Mouse (Mus musculus) layer of hippocampus, postnatal 25 days (tissue): ENCODE data around the gene Magi2. TPM values are rescaled to one million over a fixed set of nuclear protein-coding genes. Genes with fewer than 3 reads are reported as not detected.
"Not testable (repeated sequence)": the region's sequence is repeated elsewhere in the genome, so short reads cannot be mapped to it uniquely, and the experiment has no call there.

Experiments used
- DNase-seq, 2 experiments: peaks; one replicate each; pipeline ENCODE4 v3.0.0; 2022; ENCODE audit warnings: mixed read lengths in 2 of 2, low spot score in 1 of 2; ENCODE audit errors: extremely low spot score in 1 of 2
- total RNA-seq, 2 experiments: library from RNA; stranded (reverse); gene quantifications; 2 replicates each; pipeline ENCODE4 v1.2.3; 2021

Gene Magi2
- 100 to 1,000 TPM; 102 to 143 TPM for total RNA-seq

DNA sequence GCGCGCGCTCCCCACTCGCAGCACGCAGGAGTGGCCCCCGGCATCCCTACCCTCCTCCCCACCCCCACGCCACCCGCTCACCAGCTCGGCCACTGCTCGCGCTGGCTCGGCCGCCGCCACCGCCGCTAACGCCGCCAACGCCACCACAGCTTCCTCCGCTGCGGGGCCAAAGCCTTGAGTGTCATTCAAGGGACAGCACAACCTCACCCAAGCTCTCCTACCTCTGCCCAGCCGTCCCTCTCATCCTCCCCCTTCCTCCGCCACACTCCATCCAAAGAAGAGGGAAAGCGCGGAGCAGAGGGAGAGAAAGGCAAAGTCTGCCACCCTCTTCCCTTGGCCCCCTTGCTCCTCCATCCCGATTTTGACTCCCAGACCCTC is at the start of gene Magi2:
TSS of gene Magi2 (plus strand) at position 171 of the 378 bp plus-strand sequence.
- DNase-seq: no peak

DNA sequence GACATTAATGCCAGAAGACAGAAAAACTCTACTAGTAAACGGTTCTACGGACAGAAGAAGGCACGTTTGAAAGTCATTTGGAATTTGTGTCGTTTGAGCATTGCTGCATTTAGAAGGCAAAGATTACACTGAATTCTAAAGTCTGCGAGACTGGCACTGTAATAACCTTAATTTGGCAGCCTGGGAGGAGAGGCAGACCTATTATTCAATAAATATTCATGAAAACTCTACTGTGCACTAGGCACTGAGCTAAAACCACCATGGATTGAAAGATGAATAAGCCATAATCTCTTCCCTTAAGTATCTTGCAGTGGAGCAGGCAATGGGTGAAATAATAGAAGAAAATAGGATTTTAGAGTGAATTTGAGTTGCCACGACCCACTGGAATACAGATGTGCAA is 48.2 kb upstream of the Magi2 start:
- no peak for DNase-seq

DNA sequence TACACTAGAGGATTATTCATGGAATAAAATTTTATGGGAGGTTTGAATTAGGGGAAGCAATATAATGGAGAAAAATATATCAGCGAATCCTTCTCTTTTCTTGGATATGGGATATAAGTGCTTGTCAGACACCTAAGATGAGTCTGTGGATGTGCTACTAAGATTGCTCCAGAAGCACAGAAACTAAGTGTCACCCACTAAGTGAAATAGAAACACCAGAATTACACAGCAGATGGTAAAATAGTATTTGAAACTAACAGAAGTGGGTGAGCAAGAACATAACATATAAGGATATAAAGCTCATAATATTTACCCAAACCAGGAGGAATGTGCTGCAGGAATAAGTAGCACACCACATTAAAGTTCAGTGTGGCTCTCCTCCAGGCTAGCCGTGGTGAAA is 40.7 kb upstream of the Magi2 start:
- no peak for DNase-seq

DNA sequence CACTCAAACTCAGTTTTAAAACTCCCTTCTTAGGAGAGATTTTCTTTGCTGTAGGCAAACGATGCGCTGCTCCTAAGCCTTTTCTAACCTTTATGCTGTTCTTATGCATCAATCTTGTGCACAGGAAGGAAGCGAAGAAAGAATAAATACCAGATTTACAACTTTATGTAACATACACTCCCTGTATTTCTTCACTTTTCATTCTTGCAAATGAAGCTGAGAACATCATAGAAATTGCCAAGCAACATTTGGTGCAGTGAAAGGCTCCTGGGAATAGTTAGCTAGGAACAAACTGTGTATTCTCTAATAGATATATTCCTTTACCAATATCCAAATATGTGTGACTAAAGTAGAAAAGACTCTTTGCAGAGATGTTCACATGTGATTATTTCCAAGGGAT is 15.2 kb upstream of the Magi2 start:
- no peak for DNase-seq

DNA sequence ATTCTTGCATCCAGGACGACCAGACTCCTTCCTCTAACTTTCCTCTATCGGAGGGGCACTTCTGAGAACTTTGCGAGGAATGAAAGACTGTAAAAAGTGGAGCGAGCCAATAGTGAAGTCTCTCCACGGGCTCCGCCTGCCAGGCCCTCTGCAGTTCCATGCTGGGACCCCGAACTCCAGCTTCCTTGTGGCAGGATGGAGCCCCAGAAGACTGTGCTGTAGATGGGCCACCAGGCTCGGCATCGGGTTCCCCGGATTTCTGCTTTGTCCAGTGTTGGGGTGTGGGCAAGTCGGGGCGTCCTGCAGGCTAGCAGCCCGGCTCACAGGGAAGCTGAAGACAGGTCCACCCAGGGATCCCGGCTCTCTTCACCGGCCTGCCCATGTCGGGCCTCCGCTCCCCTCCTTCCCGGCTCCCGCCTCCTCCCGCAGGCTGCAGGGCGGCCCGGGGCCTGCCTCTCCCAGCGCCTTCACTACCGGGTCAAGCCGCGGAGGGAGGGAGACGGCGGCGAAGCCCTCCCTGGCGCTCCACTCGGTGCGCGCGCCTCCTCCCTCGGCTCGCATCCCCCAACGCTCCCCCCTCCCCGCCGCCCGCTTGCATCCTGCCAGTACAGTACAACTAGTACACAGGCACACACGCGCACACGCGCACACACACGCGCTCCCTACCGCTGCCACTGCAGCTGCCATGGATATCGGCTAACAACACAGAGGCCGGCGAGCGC is 531 bp upstream of the Magi2 start:
- DNase-seq: peak; percentile 69 to 74

DNA sequence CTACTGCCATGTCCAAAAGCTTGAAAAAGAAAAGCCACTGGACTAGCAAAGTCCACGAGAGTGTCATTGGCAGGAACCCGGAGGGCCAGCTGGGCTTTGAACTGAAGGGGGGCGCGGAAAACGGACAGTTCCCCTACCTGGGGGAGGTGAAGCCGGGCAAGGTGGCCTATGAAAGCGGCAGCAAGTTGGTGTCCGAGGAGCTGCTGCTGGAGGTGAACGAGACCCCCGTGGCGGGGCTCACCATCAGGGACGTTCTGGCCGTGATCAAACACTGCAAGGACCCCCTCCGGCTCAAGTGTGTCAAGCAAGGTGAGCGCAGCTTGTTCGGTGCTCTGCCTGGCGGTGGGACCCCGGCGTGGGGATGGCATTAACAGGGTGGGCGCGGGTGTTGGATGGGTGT is 445 bp downstream of the Magi2 start:
- DNase-seq: peak; percentile 23 to 31

DNA sequence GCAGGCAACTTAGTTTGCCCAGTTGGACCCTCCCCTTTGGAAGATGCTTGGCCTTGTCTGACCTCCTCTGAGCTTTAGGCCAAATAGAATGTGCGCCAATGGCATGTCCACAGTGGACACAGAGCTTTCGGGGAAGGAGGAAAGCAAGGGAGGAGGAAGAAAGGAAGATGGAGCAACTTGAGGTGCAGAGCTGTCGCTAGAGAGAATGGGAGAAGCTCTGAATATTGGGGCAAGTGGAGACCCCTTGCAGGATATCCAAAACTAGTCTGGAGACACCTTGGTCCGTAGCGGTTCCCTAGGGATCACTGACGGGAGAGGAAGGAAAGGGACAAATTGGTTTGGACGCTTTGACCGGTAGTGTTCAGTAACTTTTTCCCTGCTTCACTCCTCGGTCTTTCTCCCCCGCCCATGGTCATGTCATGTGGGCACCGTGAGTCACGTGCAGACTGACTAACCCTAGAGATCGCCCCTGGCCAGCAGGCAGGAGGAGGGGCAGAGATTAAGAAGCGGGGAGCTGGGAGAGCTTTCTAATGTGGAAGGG is 1.0 kb downstream of the Magi2 start:
- DNase-seq: peak; percentile 26 to 42

DNA sequence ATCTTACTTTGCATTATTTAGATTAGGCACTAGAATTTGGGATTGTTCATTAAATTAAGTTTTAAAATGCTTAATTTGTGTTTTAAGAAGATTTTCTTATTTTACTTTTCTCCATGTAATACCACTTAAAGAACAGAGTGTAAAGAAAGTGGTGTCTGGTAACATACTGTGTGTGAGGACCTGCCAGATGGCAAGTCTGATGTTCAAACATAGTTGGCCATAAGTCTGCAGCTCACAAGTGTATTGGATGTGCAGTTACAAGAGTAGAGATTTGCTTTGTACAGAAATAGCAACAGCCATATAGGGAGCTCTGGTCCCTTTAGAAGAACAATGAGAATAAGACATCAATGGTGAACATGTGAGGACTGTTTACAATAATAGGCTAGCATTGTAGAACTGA is 15.0 kb downstream of the Magi2 start:
- no peak for DNase-seq

DNA sequence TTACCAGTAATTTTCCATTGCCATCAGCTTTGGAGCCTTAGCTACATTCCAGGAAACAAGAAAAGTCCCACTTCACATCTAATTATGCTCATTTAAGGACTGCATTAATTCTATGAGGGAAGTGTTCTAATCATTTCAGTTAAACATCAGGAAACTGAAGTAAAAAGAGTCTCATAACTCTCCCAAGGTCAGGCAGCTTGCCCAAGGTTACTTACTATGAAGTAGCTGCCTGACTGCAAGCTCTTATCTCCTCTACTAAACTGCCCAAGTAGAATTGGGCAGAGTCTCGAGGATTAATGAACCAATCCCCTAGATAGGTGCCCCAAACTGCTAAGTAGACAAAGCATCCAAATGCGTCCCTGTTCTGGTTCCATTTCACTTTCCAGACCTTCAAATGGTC is 19.6 kb downstream of the Magi2 start:
- no peak for DNase-seq

DNA sequence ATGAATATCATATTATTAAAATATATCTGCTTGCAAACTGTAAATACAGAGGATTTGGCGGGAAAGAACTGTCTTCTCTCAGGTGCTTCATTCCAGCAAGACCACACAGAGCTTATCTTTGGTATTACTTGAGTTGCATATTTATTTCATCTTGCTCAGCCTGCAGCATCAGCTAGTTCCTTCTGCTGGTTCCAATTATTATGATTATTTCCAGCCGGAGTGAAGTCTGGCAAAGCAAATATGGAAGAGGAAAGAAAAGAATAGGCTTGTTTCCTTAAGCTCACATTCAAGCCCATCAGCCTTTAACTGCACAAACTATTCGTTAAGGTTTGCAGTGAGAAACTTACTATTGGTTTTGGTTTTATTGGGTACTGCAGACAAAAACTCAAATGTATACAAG is 20.4 kb downstream of the Magi2 start:
- DNase-seq: no peak

DNA sequence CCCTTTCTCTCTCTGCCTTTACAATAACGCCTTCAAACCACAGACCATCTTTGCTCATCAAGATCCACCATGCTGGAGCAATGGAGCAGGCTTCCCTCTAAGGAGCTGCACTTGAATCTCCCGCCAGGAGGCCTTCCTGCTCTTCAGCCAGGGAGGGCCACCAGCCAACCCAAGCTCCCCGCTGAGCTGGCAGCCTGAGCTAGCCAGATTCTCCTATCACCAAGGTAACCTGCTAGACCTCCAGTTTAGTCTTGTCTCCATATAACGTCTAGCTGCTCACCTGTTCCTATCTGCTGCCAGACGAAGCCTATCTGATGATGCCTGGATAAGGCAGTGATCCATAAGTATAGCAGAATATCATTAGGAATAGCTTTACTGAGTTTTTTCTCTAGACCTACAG is 36.0 kb downstream of the Magi2 start:
- DNase-seq: no peak

DNA sequence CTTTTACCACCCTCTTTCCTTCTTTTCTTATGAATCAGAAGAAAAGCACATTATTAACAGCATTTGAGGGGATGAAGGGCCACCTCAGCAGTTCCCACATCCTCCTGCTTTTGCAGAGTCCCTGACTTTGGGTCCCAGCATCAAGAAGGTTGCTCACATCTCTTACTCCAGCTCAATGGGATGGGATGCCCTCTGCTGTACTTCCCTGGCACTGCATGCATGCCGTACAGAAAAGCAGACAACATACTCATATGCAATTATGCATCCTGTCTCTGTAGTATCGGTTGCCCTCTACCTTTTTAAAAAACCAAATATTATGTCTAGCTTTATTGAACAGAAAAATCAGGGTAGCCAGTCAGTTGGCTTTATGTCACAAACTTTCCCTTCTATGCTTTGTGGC is 37.8 kb downstream of the Magi2 start:
- no peak for DNase-seq

DNA sequence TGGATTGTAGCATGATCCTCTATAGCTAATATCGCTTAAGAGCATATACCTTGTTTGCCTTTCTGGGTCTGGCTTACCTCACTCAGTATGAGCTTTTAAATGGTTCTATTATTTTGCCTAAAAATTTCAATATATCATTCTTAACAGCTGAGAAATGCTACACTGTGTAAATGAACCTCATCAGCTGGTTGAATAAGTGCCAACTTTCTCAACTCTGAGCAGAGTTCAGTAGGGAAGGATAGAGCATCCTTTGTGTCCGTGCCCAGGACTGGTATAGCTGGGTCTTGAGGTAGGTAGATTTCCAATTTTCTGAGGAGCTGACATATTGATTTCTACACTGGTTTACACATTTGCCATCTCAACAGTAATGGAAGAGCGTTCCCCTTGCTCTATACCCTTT is 65.7 kb downstream of the Magi2 start:
- DNase-seq: no peak

DNA sequence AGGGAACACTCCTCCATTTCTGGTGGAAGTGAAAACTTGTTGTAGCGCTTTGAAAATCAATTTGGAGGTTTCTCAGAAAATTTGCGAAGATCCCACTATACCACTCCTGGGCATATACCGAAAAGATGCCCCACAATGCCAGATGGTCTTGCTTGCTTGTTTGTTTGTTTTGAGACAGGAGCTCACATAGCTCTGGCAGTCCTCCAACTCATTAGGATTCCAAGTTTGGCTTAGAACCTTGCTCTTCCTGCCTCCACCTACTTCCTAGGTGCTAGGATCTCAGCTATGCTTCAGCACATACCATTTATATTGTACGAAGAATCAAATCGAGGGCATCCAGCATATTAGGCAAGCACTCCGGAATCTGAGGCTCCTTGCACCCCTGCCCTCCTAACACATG is 79.8 kb downstream of the Magi2 start:
- no peak for DNase-seq

DNA sequence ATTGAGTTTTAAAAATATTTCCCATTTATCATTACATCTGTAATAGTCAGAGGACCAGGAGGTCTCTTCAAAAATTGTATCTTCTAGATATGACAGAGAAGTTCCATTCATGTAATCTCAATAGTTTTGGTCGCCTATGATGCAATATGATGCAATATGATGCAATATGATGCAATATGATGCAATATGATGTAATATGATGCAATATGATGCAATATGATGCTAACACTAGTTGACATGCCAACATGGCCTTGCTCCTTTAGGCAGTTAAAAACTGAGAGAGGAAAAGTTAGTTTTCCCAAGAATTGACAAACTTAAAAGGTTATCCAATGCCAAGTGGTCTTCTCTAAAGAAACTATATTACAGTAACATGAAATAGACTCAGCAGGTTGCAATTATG is 83.0 kb downstream of the Magi2 start:
- no peak for DNase-seq

DNA sequence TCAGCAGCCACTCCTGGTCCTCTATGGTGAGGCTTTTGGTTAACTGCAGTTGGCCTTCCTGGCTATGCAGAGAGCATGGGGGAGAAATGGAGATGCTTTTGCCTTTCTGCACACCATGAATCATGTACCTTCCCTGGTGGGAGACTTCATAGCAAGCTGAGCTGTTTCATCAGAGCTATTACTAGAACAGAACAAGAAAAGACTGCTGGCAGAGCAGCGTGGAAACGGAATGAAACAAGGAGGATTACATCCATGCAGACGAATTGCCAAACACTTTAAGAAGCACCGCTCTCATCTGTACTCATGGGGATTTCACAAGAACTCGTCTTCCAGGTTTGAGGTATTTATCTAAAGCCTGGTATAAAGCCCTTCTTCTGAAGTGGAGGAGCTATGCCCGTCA is 95.7 kb downstream of the Magi2 start:
- no peak for DNase-seq

DNA sequence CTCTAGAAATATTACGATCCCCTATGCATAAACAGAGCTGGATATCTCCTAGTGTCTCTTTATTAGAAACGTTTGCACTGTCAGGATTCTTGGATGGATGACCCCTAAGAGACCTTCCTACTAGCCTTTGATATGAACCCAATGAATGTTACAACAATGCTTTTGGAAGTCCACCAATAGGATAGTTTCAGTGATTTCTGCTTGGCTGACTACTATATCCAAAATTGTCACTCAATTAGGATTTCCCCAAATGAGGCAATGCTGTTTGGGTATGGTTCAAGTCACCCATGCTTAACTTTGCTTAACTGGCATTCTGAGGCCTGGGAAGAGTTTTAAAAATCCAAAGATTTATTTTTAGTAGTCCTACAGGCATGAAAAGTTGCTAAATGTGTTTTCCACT is 110.7 kb downstream of the Magi2 start:
- DNase-seq: no peak

DNA sequence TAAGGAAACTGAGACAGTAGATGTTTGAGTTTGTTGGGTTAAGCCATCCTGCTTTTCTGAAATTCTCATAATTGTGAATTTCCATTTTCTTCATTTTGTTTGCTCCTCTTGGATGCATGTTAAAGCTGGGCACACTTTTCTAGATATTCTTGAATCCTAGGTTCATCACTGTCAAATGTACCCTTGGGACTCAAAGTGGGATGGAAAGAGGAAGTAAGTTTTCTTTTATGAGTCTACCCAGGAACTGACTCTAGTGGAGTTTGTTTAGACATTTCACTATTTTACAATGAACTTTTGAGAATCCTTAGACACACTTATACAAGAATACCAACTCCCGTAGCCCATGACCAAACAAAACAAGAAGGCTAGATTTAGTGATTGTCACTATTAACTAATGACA is 141.3 kb downstream of the Magi2 start:
- DNase-seq: no peak

DNA sequence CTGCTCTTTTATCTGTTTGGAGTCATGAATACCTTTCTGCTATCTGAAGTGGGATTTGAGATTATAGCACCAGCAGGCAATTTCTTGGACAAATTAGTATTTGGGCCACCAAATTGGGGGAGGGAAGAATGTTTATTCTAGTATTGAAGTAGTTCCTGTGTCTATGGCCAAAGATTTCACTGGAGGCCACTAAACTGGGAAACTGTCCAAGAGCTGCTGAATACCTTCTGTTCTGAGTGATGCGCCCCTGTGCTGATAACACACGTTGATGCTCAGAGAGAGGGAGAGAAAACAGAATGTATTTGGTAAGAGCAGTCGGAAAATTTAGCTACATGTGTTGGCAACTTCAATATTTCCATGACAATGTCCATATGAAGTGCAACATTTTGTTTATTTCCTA is 169.0 kb downstream of the Magi2 start:
- no peak for DNase-seq

DNA sequence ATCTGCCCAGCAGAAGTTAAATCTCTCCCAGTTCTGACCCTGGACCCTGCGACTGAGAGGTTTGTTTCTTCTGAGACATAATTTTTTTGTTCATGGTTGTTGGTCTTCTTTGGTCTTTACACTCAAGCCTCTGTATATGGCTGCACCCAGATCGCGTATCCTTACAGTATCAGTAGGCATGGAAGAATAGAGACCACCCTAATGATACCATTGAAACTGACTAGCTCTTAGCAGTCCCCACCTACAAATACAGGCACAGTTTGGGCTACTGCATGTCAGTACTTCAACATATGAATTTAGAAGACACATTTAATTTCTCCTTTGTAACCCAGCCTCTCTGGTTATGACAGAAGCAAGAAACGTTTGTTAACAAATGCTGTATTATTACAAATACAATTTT is 173.5 kb downstream of the Magi2 start:
- no peak for DNase-seq

DNA sequence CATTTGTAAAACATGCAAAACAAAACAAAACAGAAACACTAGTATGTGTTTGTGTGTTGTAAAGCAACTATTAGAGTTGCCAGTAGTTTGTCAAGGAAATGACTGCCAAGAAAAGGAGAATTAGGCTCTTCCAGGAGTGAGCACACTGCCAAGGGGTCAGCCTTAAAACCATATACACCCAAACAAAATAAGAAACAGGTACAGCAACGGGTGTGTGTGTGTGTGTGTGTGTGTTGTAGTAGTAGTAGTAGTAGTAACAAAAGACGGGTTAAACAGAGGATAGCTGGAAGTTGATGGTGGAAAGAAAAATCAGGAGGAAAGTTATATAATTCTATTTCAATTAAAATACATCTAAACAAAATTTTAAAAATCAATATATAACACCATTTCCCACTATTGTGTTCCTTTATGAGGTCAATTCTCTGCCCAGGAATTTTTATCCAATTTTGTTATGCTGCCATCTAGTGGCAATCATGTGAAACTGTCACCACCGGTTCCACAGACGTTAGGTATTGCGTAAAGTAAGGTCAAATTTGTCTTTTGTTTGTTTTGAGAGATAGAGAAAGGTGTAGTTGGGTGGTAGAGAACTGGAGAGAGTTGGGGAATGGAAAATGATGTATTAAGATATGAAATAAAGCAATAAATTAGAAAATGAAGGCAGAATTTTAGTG is 174.0 kb downstream of the Magi2 start:
- no peak for DNase-seq

DNA sequence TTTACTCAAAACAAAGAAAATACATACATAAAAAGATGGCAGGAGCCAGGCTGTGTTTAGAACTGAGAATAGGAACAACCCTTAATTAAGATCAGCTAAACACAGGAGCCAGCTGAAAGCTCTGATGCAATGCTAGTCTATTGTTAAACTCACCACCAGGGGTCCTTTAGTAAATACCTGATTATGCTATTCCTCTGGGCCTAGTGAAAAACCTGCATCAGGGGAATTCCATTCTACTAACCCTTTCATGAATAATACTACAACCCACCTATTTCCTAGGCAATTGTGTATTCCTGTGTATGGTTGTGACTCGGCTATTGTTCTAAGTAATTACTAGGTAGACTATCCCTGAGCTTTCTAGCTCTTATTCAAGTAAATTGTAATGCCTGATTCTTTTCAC is 177.4 kb downstream of the Magi2 start:
- DNase-seq: not testable (repeated sequence)
